In the genomic region with DNA sequence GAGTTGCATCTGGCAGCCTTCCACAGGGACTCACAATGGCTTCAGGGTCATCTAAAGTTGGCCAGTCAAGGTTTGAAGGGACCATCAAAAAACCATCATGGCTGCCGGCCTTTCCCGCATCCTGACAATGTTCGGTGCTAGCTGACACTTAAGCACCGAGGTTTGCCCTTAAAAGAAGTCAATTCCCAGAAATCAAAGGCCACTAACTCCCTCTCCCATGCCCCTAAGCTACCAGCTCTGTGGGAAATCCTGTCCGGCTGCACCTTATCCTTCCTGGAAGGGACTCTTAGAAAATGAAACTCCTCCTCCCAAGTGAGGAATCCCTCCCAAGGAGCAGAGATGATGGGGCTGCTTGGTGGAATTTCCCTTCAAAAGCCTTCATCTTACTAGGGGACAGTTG, we compare ENCODE assay signal across 12 mouse cellular contexts. TPM values are rescaled to one million over a fixed set of nuclear protein-coding genes. Genes with fewer than 3 reads are reported as not detected.
DNase-seq lines count a peak whose midpoint lies in the region; ATAC-seq and TF ChIP-seq lines count a peak whose summit lies in the region.
"Had no signal": no experiment of that assay in that cellular context is flagged by ENCODE, and none has a peak within 500 bp of the region (broad histone marks: within the 10 kb centered on the region; RNA-seq: fewer than 3 reads in every experiment).

No protein-coding gene starts in this region.

- H3K4me1 ChIP-seq in kidney, postnatal 0 days (replicated peaks; ENCODE audit: insufficient read depth, low read length) = peaks cover 18% of the 10 kb centered on the region
- peaks cover 5% of the 10 kb centered on the region for H3K4me1 ChIP-seq in neural tube, embryonic 15.5 days

- H3K4me3 ChIP-seq in kidney, postnatal 0 days (replicated peaks; ENCODE audit: low read depth, low read length) = no peak overlapping the region
- no peak overlapping the region for H3K4me3 ChIP-seq in neural tube, embryonic 15.5 days (replicated peaks)
- no peak overlapping the region for H3K4me3 ChIP-seq in macrophage (ENCODE audit: inconsistent target)
- H3K4me3 ChIP-seq: midbrain, embryonic 13.5 days had no signal

- no peak for ATAC-seq in kidney, postnatal 0 days (replicated peaks; ENCODE audit: low FRiP score, low read depth)
- no peak for ATAC-seq in neural tube, embryonic 15.5 days (ENCODE audit: low FRiP score)
- ATAC-seq: midbrain, embryonic 13.5 days had no signal

- no peak overlapping the region for H3K9ac ChIP-seq in kidney, postnatal 0 days (ENCODE audit: low read depth, low read length)
- no peak overlapping the region for H3K9ac ChIP-seq in neural tube, embryonic 15.5 days (replicated peaks)
- H3K9ac ChIP-seq: lung, embryonic 14.5 days; midbrain, embryonic 13.5 days had no signal

- peaks cover 7% of the 10 kb centered on the region; the same call in 1 of the 2 replicates for H3K79me2 ChIP-seq in macrophage (ENCODE audit: inconsistent target)

- no peaks in the 10 kb centered on the region for H3K9me3 ChIP-seq in kidney, postnatal 0 days (replicated peaks; ENCODE audit: low read length)
- H3K9me3 ChIP-seq in neural tube, embryonic 15.5 days (replicated peaks) = no peaks in the 10 kb centered on the region
- H3K9me3 ChIP-seq: midbrain, embryonic 13.5 days had no signal

- no peaks in the 10 kb centered on the region for H3K36me3 ChIP-seq in kidney, postnatal 0 days (ENCODE audit: insufficient read depth, low read length)
- H3K36me3 ChIP-seq in neural tube, embryonic 15.5 days = no peaks in the 10 kb centered on the region
- no peaks in the 10 kb centered on the region for H3K36me3 ChIP-seq in macrophage (ENCODE audit: inconsistent target)
- H3K36me3 ChIP-seq: midbrain, embryonic 13.5 days had no signal

- H3K27me3 ChIP-seq in kidney, postnatal 0 days (ENCODE audit: insufficient read depth, low read length) = no peaks in the 10 kb centered on the region
- no peaks in the 10 kb centered on the region for H3K27me3 ChIP-seq in neural tube, embryonic 15.5 days (replicated peaks)
- H3K27me3 ChIP-seq: midbrain, embryonic 13.5 days had no signal

- H3K4me2 ChIP-seq in kidney, postnatal 0 days (ENCODE audit: low read length) = no peak overlapping the region
- H3K4me2 ChIP-seq in neural tube, embryonic 15.5 days = no peak overlapping the region
- H3K4me2 ChIP-seq: lung, embryonic 14.5 days; midbrain, embryonic 13.5 days had no signal

- WGBS in kidney, postnatal 0 days = 71% methylated on average over 5 of the region's 5 CpGs
- WGBS in neural tube, embryonic 15.5 days = 83% methylated on average over 5 of the region's 5 CpGs
- WGBS in macrophage (ENCODE audit: missing documents) = 93% methylated on average over 5 of the region's 5 CpGs

- DNase-seq in heart, adult 11 months = peak; percentile 94
- DNase-seq in heart, postnatal 4 days = no peak
- DNase-seq in kidney, postnatal 0 days (ENCODE audit: low spot score) = no peak
- DNase-seq in kidney, adult 18-20 months = no peak
- no peak for DNase-seq in neural tube, embryonic 10.5 days (ENCODE audit: extremely low spot score, low spot score)
- no peak for DNase-seq in layer of hippocampus, adult 18-20 months (ENCODE audit: low spot score in 2 of 2)
- DNase-seq: adrenal gland, adult 2 months; thymus, postnatal 4 days had no signal

- TF ChIP-seq CTCF in kidney, postnatal 0 days (IDR thresholded peaks at IDR 0.05; ENCODE audit: low read depth) = no peak

- peak overlapping the region; percentile 70 for H3K27ac ChIP-seq in kidney, postnatal 0 days
- H3K27ac ChIP-seq in neural tube, embryonic 15.5 days (replicated peaks) = peak overlapping the region; percentile 33; the same call in 1 of the 2 replicates
- peak overlapping the region; percentile 58 for H3K27ac ChIP-seq in macrophage
- H3K27ac ChIP-seq: midbrain, embryonic 13.5 days had no signal

RNA-seq across cellular contexts. Expression of gene Abcc4, which starts 14.6 kb away (rescaled TPM):
- total RNA-seq in heart, postnatal 4 days (2021) = 1 to 10 TPM; 2.9 to 3.1 TPM
- 6.6 and 6.9 TPM in 2 replicates for polyA plus RNA-seq in kidney, postnatal 0 days (2015; fragmentation: Nextera tagmentation; extraction: Ambion mirVana)
- polyA plus RNA-seq in neural tube, embryonic 15.5 days (2015; fragmentation: Nextera tagmentation; extraction: Ambion mirVana) = 3.1 and 3.2 TPM in 2 replicates
- 10 to 100 TPM; 16.8 to 61.0 (median 35.9) TPM for total RNA-seq in macrophage (2018; cell fraction: chromatin; rRNA removed)
- total RNA-seq in macrophage (2018; cell fraction: cytosol; rRNA removed) = 10 to 100 TPM in 10 of 26 experiments, 1 to 10 TPM in 16; 4.1 to 12.0 (median 8.7) TPM
- 10 to 100 TPM in 25 of 26 experiments, 1 to 10 TPM in 1; 9.8 to 28.7 (median 19.2) TPM for total RNA-seq in macrophage (2018; cell fraction: nucleus; rRNA removed)
- polyA plus RNA-seq in macrophage (2018) = 7.4 to 10.5 TPM (median 9.2 TPM) in 3 replicates
- 1 to 10 TPM; 7.1 to 8.2 TPM for total RNA-seq in layer of hippocampus, adult 18-20 months (2021)
